Mouse (Mus musculus) small intestine, adult 2 months (tissue): ENCODE measurements at regions not wholly inside any gene's neighbourhood (a gene's known extent, or its start where the extent isn't known, plus 50 kb on each side); places are given as distances from the start of the nearest gene placed in this dataset.

Source experiments
- H3K27ac ChIP-seq: fragments of 200-500 bp; 2 replicates; pipeline ENCODE4 v1.5.1; 2012; ENCODE audit warnings: low read depth, low read length, control low read depth, inconsistent platforms; ENCODE audit not compliant: insufficient read depth
- H3K27me3 ChIP-seq: fragments of 200-500 bp; 2 replicates; pipeline ENCODE4 v1.6.1; 2012; ENCODE audit warnings: mild to moderate bottlenecking, moderate library complexity, low read length, inconsistent platforms; ENCODE audit not compliant: control insufficient read depth, insufficient read depth
- H3K36me3 ChIP-seq: fragments of 200-500 bp; 2 replicates; pipeline ENCODE4 v1.6.1; 2012; ENCODE audit warnings: mild to moderate bottlenecking, low read length, control low read depth, inconsistent platforms; ENCODE audit not compliant: control insufficient read depth, insufficient read depth
- H3K4me1 ChIP-seq: fragments of 200-500 bp; 2 replicates; pipeline ENCODE4 v1.6.1; 2012; ENCODE audit warnings: low read length, inconsistent platforms, mixed read lengths; ENCODE audit not compliant: control insufficient read depth, insufficient read depth, insufficient read length
- H3K4me3 ChIP-seq: fragments of 200-500 bp; 2 replicates; pipeline ENCODE4 v1.5.1; 2012; ENCODE audit warnings: low read depth, mild to moderate bottlenecking, control low read depth, inconsistent platforms, low read length, moderate library complexity
- CTCF ChIP-seq: fragments of 200-500 bp; IDR thresholded peaks from 2 replicates; pipeline ENCODE4 v1.5.1; 2012; ENCODE audit warnings: low read depth, mild to moderate bottlenecking, control low read depth, inconsistent platforms, low read length, moderate library complexity, mixed read lengths; ENCODE audit not compliant: insufficient replicate concordance, insufficient read length; ENCODE audit errors: extremely low read depth
- POLR2A ChIP-seq: fragments of 200-500 bp; IDR thresholded peaks from 2 replicates; pipeline ENCODE4 v1.6.1; 2012; ENCODE audit warnings: low read depth, mild to moderate bottlenecking, control low read depth, inconsistent platforms, low read length, moderate library complexity
- WGBS: fragments of 180-500 bp; shearing (Covaris S2); methylation state at CpG from one replicate; pipeline ENCODE4 v1.1.7; 2018; 5-methylcytosine and 5-hydroxymethylcytosine counted together

DNA sequence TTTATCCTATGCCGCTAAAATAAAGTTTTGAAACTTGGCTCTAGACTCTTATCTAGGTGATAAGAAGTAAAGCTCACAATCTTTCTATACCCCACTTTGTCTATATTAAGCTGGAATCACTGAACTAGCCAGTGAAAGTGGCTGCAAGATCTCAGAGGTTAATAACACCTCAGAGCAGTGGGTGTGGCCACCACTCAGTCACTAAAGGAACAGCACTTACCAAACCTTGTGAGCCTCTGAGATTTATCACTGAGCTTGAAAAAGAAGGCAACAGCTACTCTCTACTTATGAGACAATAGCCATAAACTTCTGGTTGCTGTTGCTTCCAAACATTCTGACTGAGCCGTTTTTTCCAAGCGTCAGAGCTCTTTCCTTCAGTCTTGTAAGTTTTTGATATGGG lies 484.6 kb upstream of the Cdh11 start:
- no peaks in the 10 kb centered on the region for H3K27me3 ChIP-seq
- H3K4me3 ChIP-seq, result no peak overlapping the region
- peaks cover 5% of the 10 kb centered on the region; the same call in 1 of the 2 replicates for H3K4me1 ChIP-seq
- TF ChIP-seq POLR2A (no peak), CTCF (no peak)
- H3K27ac ChIP-seq, result no peak overlapping the region
- H3K36me3 ChIP-seq, result no peaks in the 10 kb centered on the region
- 39% methylated on average over 3 of the region's 3 CpGs for WGBS

DNA sequence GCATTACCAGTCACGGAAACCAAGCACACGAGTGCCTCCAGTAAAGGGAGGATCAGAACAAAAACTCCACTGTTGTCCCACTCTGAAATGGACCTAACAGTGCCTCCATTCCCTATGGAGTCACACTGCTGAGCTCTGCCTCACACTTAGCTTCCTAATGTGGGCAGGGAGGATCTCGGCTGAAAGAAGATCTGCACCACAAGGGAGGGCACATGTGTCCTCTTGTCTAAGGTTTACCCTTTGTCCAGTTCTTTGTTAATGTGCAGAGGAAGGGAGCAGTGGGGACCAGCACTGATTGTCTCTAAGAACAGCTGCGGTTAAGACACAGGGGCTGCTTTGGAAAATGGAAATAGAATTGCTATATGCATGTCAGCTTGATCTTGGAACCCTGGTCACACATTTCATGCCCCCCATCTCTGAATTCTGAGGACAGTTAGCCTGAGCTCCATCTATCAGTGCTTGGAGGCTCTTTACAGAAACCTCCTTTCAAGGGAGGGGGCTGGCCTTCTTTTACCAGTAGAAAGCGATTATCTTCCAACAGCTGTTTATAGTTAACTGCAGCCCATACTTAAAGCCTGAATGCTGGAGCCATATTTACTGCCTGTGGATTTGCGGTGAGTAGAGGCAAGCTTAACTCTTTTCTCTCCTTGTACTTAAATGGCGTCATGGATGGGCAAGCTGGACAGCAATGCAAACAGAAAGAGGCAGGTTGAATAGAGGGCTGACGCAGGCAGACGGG lies 485.5 kb upstream of the Cdh11 start:
- no peaks in the 10 kb centered on the region for H3K36me3 ChIP-seq
- H3K4me3 ChIP-seq, result no peak overlapping the region
- H3K27me3 ChIP-seq, result no peaks in the 10 kb centered on the region
- H3K27ac ChIP-seq, result no peak overlapping the region
- WGBS, result 85% methylated on average over 9 of the region's 9 CpGs
- TF ChIP-seq POLR2A (no peak), CTCF (no peak)
- H3K4me1 ChIP-seq, result peaks cover 5% of the 10 kb centered on the region; the same call in 1 of the 2 replicates

DNA sequence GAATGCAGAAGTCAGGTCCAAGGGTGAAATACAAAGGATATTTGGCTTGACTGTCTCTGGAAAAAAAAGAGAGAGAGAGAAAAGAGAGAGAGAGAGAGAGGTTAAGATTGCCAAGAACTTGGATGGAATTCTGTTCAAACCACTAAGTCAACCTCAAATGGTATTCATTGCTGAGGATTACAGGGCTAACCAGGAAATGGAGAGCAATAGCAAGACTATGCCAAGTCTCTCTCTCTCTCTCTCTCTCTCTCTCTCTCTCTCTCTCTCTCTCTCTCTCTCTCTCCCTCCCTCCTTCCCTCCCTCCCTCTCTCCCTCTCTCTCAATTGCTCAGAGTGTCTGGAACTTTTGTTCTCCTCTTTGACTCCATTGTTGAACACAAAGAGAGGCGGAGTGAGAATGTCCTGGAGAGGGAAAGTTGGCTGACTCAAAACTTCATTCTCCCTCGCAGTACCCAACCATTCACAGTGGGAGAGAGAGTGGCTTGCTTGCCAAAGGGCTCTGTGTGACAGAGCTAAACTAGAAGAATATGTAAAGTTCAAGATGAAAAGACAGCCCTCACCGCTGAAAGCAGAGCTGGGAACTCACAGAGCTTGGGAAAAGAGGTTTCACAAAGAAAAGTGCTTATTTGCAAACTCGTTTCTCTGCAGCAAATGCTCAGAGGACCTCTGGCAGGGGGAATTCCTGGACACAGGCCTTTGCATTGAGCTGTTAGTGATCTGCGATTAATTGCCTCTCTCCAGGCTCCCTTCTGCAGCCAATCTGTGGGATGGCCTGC lies 487.1 kb upstream of the Cdh11 start:
- no peak overlapping the region for H3K4me3 ChIP-seq
- H3K27ac ChIP-seq, result no peak overlapping the region
- H3K36me3 ChIP-seq, result no peaks in the 10 kb centered on the region
- TF ChIP-seq CTCF (no peak), POLR2A (no peak)
- 52% methylated on average over 5 of the region's 5 CpGs for WGBS
- peaks cover 5% of the 10 kb centered on the region; the same call in 1 of the 2 replicates for H3K4me1 ChIP-seq
- H3K27me3 ChIP-seq, result no peaks in the 10 kb centered on the region

GRCm38 (mm10) chr8:103273476-103273875 lies 488.0 kb upstream of the Cdh11 start:
- Histone ChIP-seq H3K36me3 (no peaks in the 10 kb centered on the region), H3K27ac (peak overlapping the region; percentile 61), H3K27me3 (no peaks in the 10 kb centered on the region), H3K4me3 (no peak overlapping the region), H3K4me1 (peaks cover 5% of the 10 kb centered on the region; the same call in 1 of the 2 replicates)
- WGBS, result 34% methylated on average over 2 of the region's 2 CpGs
- TF ChIP-seq POLR2A (no peak), CTCF (no peak)

GRCm38 (mm10) chr8:103281801-103282200 lies 496.4 kb upstream of the Cdh11 start:
- no peak overlapping the region for H3K27ac ChIP-seq
- TF ChIP-seq POLR2A (no peak), CTCF (no peak)
- no peaks in the 10 kb centered on the region for H3K36me3 ChIP-seq
- WGBS, result 28% methylated on average over 1 of the region's 1 CpGs
- no peak overlapping the region for H3K4me3 ChIP-seq
- no peaks in the 10 kb centered on the region for H3K27me3 ChIP-seq
- H3K4me1 ChIP-seq, result no peaks in the 10 kb centered on the region

DNA sequence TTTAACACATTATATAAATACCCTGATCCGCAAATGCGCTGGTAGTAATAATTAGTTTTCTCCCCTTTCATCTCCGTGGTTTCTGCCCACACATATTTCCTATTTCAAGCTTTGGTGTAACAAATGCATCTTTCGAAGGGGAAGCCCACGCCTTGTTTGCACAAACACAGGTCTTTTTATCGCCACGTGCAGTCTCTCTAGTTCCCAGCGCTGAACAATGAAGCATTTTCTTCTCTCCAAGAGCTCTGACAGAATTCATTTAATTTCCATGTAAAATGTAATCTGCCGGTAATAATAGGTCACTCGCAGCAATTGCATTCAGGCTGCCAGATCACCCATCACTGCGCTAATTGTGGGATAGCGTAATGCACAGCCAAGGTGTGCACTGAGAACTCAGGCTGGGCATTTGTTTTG lies 503.1 kb upstream of the Cdh11 start:
- 72% methylated on average over 12 of the region's 12 CpGs for WGBS
- no peaks in the 10 kb centered on the region for H3K27me3 ChIP-seq
- no peaks in the 10 kb centered on the region for H3K4me1 ChIP-seq
- H3K27ac ChIP-seq, result no peak overlapping the region
- TF ChIP-seq POLR2A (no peak), CTCF (no peak)
- no peaks in the 10 kb centered on the region for H3K36me3 ChIP-seq
- no peak overlapping the region for H3K4me3 ChIP-seq

DNA sequence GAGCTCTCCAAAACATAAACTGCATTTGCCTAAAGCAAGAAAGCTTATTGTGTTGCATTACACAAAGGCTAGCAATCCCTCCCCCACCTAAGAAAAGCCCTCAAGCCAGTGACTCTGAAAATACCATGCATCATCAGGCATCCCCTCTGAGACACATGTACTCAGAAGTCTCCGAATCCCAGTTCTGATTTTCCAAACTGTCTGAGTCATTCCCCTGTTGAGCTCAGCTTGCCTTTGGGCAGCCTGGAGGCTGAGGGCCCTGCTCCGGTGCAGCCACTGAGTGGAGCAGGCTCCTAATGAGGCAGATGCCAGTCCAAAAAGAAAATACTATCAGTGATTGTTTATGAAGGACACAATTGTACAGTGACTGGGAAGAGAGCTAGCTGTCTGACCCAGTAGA lies 507.5 kb upstream of the Cdh11 start:
- H3K36me3 ChIP-seq, result no peaks in the 10 kb centered on the region
- TF ChIP-seq CTCF (no peak), POLR2A (no peak)
- 72% methylated on average over 2 of the region's 2 CpGs for whole genome bisulfite sequencing
- H3K4me3 ChIP-seq, result no peak overlapping the region
- no peaks in the 10 kb centered on the region for H3K27me3 ChIP-seq
- no peaks in the 10 kb centered on the region for H3K4me1 ChIP-seq
- H3K27ac ChIP-seq, result no peak overlapping the region
